Mouse (Mus musculus): ENCODE measurements around the gene Elk3. TPM values are rescaled to one million over a fixed set of nuclear protein-coding genes. Genes with fewer than 3 reads are reported as not detected.

The Elk3 gene
- polyA plus RNA-seq, 1 experiment from 2014 or later = 8.8 TPM

GRCm38 (mm10) chr10:93309934-93310621 is 857 bp downstream of the Elk3 start:
- H3K27me3 ChIP-seq (ENCODE audit: control insufficient read depth, insufficient read depth, low read length) = peaks cover 6% of the 10 kb centered on the region; the same call in 1 of the 2 replicates
- peak; percentile 52 for DNase-seq
- H3K9ac ChIP-seq (replicated peaks; ENCODE audit: low read length) = peak overlapping the region; percentile 66
- peak; percentile 37; the same call in 1 of the 2 replicates for ATAC-seq (ENCODE audit: low FRiP score, low TSS enrichment)
- H3K36me3 ChIP-seq (ENCODE audit: control insufficient read depth, insufficient read depth, low read length) = no peaks in the 10 kb centered on the region
- H3K9me3 ChIP-seq (ENCODE audit: control insufficient read depth, low read length) = no peaks in the 10 kb centered on the region
- H3K4me3 ChIP-seq (replicated peaks; ENCODE audit: low read depth, low read length) = peak overlapping the region; percentile 47
- peaks cover 3% of the 10 kb centered on the region; the same call in 1 of the 2 replicates for H3K4me1 ChIP-seq (ENCODE audit: control insufficient read depth, insufficient read depth, low read length)
- peak overlapping the region; percentile 90 for H3K4me2 ChIP-seq (ENCODE audit: low read length)
- WGBS = under 1% methylated on average over 43 of the region's 43 CpGs
- H3K27ac ChIP-seq (replicated peaks; ENCODE audit: low read depth, low read length) = peak overlapping the region; percentile 65

- peaks cover 3% of the 10 kb centered on the region; the same call in 1 of the 2 replicates for H3K4me1 ChIP-seq (ENCODE audit: control insufficient read depth, insufficient read depth, low read length)
- H3K36me3 ChIP-seq (ENCODE audit: control insufficient read depth, insufficient read depth, low read length) = no peaks in the 10 kb centered on the region
- peak overlapping the region; percentile 66 for H3K9ac ChIP-seq (replicated peaks; ENCODE audit: low read length)
- peaks cover 6% of the 10 kb centered on the region; the same call in 1 of the 2 replicates for H3K27me3 ChIP-seq (ENCODE audit: control insufficient read depth, insufficient read depth, low read length)
- peak overlapping the region; percentile 47 for H3K4me3 ChIP-seq (replicated peaks; ENCODE audit: low read depth, low read length)
- H3K9me3 ChIP-seq (ENCODE audit: control insufficient read depth, low read length) = no peaks in the 10 kb centered on the region
- DNase-seq = peak; percentile 82
- H3K27ac ChIP-seq (replicated peaks; ENCODE audit: low read depth, low read length) = peak overlapping the region; percentile 50; the same call in 1 of the 2 replicates
- no peak; the same call in 1 of the 2 replicates for ATAC-seq (ENCODE audit: low FRiP score, low TSS enrichment)
- peak overlapping the region; percentile 90 for H3K4me2 ChIP-seq (ENCODE audit: low read length)
- WGBS = under 1% methylated on average over 23 of the region's 23 CpGs
Measured at GRCm38 (mm10) chr10:93309131-93309933, 1.6 kb downstream of the Elk3 start.

DNA sequence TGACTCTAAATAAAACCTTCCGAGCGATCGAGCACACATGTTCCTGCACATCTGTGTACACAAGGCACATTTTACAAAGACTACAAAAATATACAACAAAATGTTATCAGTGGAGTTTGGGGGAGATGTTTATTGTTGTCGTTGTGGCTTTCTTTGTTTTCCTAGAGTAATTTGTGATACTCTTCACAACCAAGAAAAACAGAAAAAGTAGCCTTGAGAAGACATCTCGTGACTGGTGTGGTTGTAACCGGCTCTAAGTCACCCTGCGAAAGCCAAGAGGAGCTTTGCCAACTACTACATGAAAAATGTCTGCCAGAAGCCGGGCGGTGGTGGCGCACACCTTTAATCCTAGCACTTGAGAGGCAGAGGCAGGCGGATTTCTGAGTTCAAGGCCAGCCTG is 4.6 kb downstream of the Elk3 start:
- no peak for ATAC-seq (ENCODE audit: low FRiP score, low TSS enrichment)
- WGBS = 91% methylated on average over 11 of the region's 11 CpGs
- Histone ChIP-seq H3K36me3 (ENCODE audit: control insufficient read depth, insufficient read depth, low read length) (no peaks in the 10 kb centered on the region), H3K27me3 (ENCODE audit: control insufficient read depth, insufficient read depth, low read length) (peaks cover 3% of the 10 kb centered on the region; the same call in 1 of the 2 replicates), H3K4me3 (replicated peaks; ENCODE audit: low read depth, low read length) (no peak overlapping the region), H3K9me3 (ENCODE audit: control insufficient read depth, low read length) (no peaks in the 10 kb centered on the region), H3K4me1 (ENCODE audit: control insufficient read depth, insufficient read depth, low read length) (peaks cover 3% of the 10 kb centered on the region; the same call in 1 of the 2 replicates), H3K9ac (replicated peaks; ENCODE audit: low read length) (no peak overlapping the region), H3K27ac (replicated peaks; ENCODE audit: low read depth, low read length) (no peak overlapping the region), H3K4me2 (ENCODE audit: low read length) (no peak overlapping the region)
- no peak for DNase-seq

- 78% methylated on average over 6 of the region's 6 CpGs for WGBS
- no peak overlapping the region for H3K27ac ChIP-seq (replicated peaks; ENCODE audit: low read depth, low read length)
- H3K27me3 ChIP-seq (ENCODE audit: control insufficient read depth, insufficient read depth, low read length) = no peaks in the 10 kb centered on the region
- no peak overlapping the region for H3K4me3 ChIP-seq (replicated peaks; ENCODE audit: low read depth, low read length)
- H3K4me2 ChIP-seq (ENCODE audit: low read length) = no peak overlapping the region
- no peak overlapping the region for H3K9ac ChIP-seq (replicated peaks; ENCODE audit: low read length)
- H3K36me3 ChIP-seq (ENCODE audit: control insufficient read depth, insufficient read depth, low read length) = no peaks in the 10 kb centered on the region
- DNase-seq (no peak), ATAC-seq (ENCODE audit: low FRiP score, low TSS enrichment) (no peak)
- no peaks in the 10 kb centered on the region for H3K9me3 ChIP-seq (ENCODE audit: control insufficient read depth, low read length)
- peaks cover under 1% of the 10 kb centered on the region; the same call in 1 of the 2 replicates for H3K4me1 ChIP-seq (ENCODE audit: control insufficient read depth, insufficient read depth, low read length)
Measured at GRCm38 (mm10) chr10:93305946-93306345, 5.0 kb downstream of the Elk3 start.

DNA sequence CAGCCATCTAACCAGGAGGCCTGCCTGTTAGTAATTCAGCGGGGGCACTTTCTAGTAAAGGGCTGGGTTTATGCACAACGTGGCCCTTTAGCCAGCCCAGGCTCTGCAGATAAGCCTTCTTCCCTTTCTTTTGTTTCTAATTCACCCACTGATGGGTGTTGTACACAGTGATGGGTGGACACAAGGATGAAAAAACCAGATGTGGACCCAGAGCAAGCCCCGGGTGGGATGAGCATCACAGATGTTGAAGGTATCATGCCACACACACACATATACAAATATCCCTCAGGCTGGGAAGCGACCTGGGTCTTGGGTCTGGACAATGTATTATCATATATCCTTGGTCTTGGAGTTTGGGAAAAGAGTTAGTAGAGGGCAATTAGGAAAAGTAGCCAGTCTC is 7.7 kb downstream of the Elk3 start:
- Histone ChIP-seq H3K4me3 (replicated peaks; ENCODE audit: low read depth, low read length) (no peak overlapping the region), H3K9ac (replicated peaks; ENCODE audit: low read length) (no peak overlapping the region), H3K36me3 (ENCODE audit: control insufficient read depth, insufficient read depth, low read length) (no peaks in the 10 kb centered on the region), H3K4me2 (ENCODE audit: low read length) (no peak overlapping the region), H3K27ac (replicated peaks; ENCODE audit: low read depth, low read length) (no peak overlapping the region), H3K9me3 (ENCODE audit: control insufficient read depth, low read length) (no peaks in the 10 kb centered on the region), H3K27me3 (ENCODE audit: control insufficient read depth, insufficient read depth, low read length) (no peaks in the 10 kb centered on the region), H3K4me1 (ENCODE audit: control insufficient read depth, insufficient read depth, low read length) (no peaks in the 10 kb centered on the region)
- ATAC-seq (ENCODE audit: low FRiP score, low TSS enrichment) = no peak
- 80% methylated on average over 4 of the region's 4 CpGs for WGBS
- no peak for DNase-seq

GRCm38 (mm10) chr10:93301831-93302230 is 9.1 kb downstream of the Elk3 start:
- 77% methylated on average over 8 of the region's 8 CpGs for WGBS
- ATAC-seq (ENCODE audit: low FRiP score, low TSS enrichment) = no peak
- H3K4me1 ChIP-seq (ENCODE audit: control insufficient read depth, insufficient read depth, low read length) = no peaks in the 10 kb centered on the region

DNA sequence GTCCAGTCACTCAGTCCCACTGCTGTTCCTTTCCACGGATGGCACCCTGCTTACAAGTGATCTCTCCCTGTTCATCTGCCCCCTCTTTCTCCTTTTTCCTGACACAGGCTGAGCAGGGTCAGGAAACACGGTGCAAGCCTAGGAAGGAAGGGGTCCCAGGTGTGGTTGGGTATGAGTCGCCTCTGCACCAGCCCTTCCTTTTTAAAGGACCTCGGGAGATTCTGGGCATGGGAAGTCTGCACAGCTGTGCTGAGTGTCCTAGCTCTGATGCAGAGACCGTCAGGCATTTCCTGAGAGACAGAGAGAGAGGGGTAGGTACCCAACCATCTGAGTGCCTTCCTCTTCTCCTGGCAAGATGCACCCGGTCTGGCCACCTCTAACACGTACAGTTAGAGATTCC is 12.7 kb downstream of the Elk3 start:
- no peak for ATAC-seq (ENCODE audit: low FRiP score, low TSS enrichment)
- Histone ChIP-seq H3K4me3 (replicated peaks; ENCODE audit: low read depth, low read length) (no peak overlapping the region), H3K4me2 (ENCODE audit: low read length) (no peak overlapping the region), H3K27me3 (ENCODE audit: control insufficient read depth, insufficient read depth, low read length) (no peaks in the 10 kb centered on the region), H3K9ac (replicated peaks; ENCODE audit: low read length) (no peak overlapping the region), H3K27ac (replicated peaks; ENCODE audit: low read depth, low read length) (no peak overlapping the region), H3K4me1 (ENCODE audit: control insufficient read depth, insufficient read depth, low read length) (no peaks in the 10 kb centered on the region), H3K36me3 (ENCODE audit: control insufficient read depth, insufficient read depth, low read length) (no peaks in the 10 kb centered on the region), H3K9me3 (ENCODE audit: control insufficient read depth, low read length) (no peaks in the 10 kb centered on the region)
- DNase-seq = no peak
- WGBS = 72% methylated on average over 7 of the region's 7 CpGs

More at GRCm38 (mm10) chr10:93301831-93302230, 9.1 kb downstream of the Elk3 start:
- Histone ChIP-seq H3K36me3 (ENCODE audit: control insufficient read depth, insufficient read depth, low read length) (no peaks in the 10 kb centered on the region), H3K9me3 (ENCODE audit: control insufficient read depth, low read length) (no peaks in the 10 kb centered on the region), H3K4me3 (replicated peaks; ENCODE audit: low read depth, low read length) (no peak overlapping the region), H3K9ac (replicated peaks; ENCODE audit: low read length) (no peak overlapping the region), H3K4me2 (ENCODE audit: low read length) (no peak overlapping the region), H3K27ac (replicated peaks; ENCODE audit: low read depth, low read length) (no peak overlapping the region), H3K27me3 (ENCODE audit: control insufficient read depth, insufficient read depth, low read length) (no peaks in the 10 kb centered on the region)
- no peak for DNase-seq

- Histone ChIP-seq H3K4me2 (ENCODE audit: low read length) (no peak overlapping the region), H3K4me1 (ENCODE audit: control insufficient read depth, insufficient read depth, low read length) (no peaks in the 10 kb centered on the region), H3K9ac (replicated peaks; ENCODE audit: low read length) (no peak overlapping the region), H3K27ac (replicated peaks; ENCODE audit: low read depth, low read length) (no peak overlapping the region), H3K9me3 (ENCODE audit: control insufficient read depth, low read length) (no peaks in the 10 kb centered on the region), H3K36me3 (ENCODE audit: control insufficient read depth, insufficient read depth, low read length) (no peaks in the 10 kb centered on the region), H3K27me3 (ENCODE audit: control insufficient read depth, insufficient read depth, low read length) (no peaks in the 10 kb centered on the region), H3K4me3 (replicated peaks; ENCODE audit: low read depth, low read length) (no peak overlapping the region)
- no peak for DNase-seq
- no peak for ATAC-seq (ENCODE audit: low FRiP score, low TSS enrichment)
- 42% methylated on average over 5 of the region's 5 CpGs for WGBS
Measured at GRCm38 (mm10) chr10:93297774-93298173, 13.2 kb downstream of the Elk3 start.

All from midbrain, embryonic 14.5 days (tissue).